Mouse (Mus musculus) spleen, postnatal 14 days (tissue): Measurements from ENCODE around the gene Ifi27.
"Not testable (repeated sequence)": the region's sequence is repeated elsewhere in the genome, so short reads cannot be mapped to it uniquely, and the experiment has no call there.

Experiments
- DNase-seq, 2 experiments: peaks; one replicate each; pipeline ENCODE4 v3.0.0; 2021 to 2022; ENCODE audit warnings: low spot score in 2 of 2

Ifi27 gene

DNA sequence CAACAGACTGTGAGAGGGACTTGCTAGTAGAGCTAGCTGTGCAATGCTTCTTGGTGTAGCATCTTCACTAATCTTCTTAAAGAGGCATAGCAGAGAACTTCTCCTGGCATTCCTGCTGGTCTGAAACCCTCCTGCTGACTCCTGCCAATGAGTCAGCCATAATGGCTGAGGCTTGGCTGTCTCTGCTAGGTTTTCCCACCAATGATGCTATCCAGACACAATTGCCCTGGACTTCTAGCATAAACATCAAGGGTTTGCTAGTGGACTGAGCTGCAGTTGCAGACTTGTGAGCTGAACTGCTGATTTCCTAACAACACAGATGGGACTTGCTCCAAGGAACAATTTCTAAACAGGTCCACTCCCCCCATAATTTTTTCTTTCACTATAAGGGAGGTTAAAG is 19.4 kb downstream of the Ifi27 start:
- DNase-seq = no peak

- not testable (repeated sequence) for DNase-seq
Observed at GRCm38 (mm10) chr12:103456727-103457126, 22.7 kb downstream of the Ifi27 start.

GRCm38 (mm10) chr12:103457140-103457539 is 23.1 kb downstream of the Ifi27 start, which contains the start of gene Ifi27l2b:
Gene Ifi27l2b, minus strand, starts transcription at chr12:103457223.
- DNase-seq = no peak

- no peak for DNase-seq
Observed at GRCm38 (mm10) chr12:103474481-103474880, 40.5 kb downstream of the Ifi27 start.

GRCm38 (mm10) chr12:103476779-103477389 is 42.9 kb downstream of the Ifi27 start:
- no peak for DNase-seq

DNA sequence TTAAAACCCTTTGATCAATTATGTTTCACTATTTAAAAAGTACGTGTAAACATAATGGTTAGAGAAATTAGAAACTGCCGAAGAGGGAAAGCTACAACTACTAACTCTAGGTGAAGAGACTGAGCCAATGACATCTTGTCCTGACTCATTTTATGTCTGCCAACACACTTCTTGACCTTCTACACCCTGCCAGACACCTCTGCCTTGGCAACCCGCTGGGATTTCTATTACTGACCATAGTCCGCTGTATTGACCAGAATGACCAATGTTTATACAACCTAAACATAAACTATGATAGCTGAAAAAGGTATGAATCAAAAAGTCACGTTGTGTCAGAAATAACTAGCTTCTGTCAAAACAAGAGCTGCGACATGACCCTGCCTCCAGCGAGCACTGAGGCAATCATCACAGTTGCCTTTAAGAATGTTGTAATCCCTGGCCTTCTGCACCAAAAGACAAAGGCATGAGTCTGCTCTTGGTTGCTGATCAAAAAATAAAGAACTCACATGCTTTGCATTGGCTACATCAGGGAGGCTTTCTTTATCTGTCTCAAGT is 43.5 kb downstream of the Ifi27 start:
- no peak for DNase-seq

DNA sequence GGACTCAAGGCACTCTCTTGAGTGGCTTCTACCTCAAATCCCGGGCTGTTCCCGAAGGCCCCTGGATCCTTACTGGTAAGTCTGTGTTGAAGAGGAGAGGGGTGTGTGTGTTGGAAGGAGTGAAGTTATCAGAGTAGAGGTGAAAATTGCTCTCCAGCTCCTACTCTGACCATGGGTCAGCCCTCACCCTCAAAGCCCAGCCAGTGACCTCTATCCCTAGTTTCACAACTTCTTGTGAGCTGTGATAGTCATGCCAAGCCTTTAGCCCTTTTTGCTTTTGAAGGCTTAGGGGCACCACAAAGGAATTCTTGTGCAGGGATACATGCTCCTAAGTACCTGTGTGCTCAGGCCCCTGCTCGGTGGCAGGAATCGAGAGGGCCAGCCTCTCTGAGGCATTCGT is 47.7 kb downstream of the Ifi27 start:
- DNase-seq = no peak

DNA sequence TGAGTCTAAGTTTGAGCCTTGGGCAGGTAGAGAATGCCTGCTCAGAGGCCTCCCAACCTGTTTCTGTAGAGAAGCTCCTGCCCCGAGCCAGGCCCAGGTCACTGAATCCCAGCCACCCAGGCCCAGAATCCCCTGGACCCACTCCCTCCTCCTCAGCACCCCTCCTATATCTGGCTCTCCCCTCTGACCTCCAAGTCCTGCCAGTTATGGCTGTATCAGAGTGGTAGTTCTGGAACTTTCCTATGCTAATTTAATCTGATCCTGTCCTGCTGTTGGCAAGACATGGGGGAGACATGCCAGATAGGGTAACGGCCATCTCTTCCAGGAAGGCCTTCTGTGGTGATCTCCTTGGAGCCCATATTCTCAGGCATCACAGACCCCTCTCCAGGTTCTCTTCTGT is 48.8 kb downstream of the Ifi27 start:
- no peak for DNase-seq

GRCm38 (mm10) chr12:103484200-103484972 is 50.4 kb downstream of the Ifi27 start:
- DNase-seq = not testable (repeated sequence)

DNA sequence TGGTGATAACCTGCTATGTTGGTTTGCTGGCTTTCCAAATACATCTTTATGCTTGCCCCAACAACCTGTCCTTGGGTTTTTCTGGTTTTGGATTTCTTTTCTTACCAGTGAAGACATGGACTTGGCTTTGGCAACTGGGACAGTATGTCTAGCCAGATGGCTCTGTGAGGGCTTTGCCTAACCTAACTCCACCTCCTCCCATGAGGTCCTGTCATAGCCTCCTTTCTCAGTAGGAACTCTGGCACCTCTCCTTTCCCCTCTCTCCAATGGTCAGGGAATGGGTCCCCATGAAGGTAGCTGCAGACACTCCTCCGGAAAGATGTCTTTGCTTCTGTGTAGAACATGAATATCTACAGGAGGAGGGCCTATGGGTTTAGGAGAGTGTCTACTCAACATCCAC is 52.7 kb downstream of the Ifi27 start:
- DNase-seq = no peak

DNA sequence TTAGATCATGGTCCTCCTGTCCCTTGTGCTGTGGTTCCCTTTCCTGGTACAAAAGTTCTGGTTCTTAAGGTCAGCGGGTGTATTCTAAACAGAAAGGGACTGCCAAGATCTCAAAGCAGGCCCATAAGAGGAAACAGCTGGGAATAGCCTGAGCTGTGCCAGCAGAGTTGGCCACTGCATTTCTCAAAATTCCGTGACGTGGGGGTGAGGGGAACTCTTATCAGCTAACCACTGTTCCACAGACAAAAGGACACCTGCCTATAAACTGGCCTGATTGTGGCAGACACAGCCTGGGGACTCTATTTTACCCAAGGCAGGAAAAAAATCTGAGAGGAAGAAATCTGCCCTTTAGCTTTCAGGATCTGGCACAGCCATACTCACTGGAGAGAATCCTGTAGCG is 53.3 kb downstream of the Ifi27 start:
- no peak for DNase-seq

GRCm38 (mm10) chr12:103487750-103488149 is 53.7 kb downstream of the Ifi27 start:
- no peak for DNase-seq
